Mouse (Mus musculus): ENCODE measurements around the gene Alox5ap.

Alox5ap gene

DNA sequence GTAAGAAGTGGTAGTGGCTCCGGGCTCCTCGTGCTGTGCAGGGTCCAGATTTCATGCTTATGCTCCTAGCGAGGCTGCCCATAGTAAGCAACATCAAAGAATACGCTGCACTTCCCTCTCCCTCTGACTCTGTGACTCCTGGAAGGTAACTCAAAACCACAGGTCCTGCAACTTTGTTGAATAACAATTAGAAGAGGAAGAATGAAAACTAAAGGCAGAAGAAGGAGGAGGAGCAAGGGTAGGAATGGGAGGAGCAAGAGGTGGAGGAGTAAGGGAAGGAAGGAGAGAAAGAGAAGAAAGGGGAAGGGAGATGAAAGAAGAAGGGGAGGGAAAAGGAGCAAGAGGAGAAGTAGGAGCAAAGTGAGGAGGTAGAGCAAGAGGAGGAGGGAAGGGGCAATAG is at the start of gene Alox5ap:
Gene Alox5ap, plus strand, starts transcription at position 363 of the 400 bp plus-strand sequence.
- DNase-seq (ENCODE audit: low spot score in 2 of 2): no peak

DNA sequence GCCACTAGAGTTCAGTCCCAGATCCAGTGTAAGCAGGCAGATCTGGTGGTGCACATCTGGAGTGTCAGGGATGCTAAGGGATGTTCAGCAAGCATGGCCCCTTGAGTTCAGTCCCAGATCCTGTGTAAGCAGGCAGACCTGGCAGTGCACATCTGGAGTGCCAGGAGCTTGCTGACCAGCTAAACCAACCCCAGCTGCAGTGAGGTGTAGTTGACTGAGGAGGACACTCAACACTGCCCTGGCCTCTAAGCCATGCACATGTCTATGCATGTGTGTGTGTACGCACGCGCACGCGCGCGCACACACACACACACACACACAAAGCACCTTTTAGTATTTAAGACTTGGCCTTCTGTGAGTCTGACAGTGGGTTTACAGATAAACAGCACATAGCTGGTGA is 49.0 kb upstream of the Alox5ap start:
- no peak for DNase-seq (ENCODE audit: low spot score in 2 of 2)

GRCm38 (mm10) chr5:149217524-149218357 is 46.8 kb upstream of the Alox5ap start:
- no peak for DNase-seq (ENCODE audit: low spot score in 2 of 2)

DNA sequence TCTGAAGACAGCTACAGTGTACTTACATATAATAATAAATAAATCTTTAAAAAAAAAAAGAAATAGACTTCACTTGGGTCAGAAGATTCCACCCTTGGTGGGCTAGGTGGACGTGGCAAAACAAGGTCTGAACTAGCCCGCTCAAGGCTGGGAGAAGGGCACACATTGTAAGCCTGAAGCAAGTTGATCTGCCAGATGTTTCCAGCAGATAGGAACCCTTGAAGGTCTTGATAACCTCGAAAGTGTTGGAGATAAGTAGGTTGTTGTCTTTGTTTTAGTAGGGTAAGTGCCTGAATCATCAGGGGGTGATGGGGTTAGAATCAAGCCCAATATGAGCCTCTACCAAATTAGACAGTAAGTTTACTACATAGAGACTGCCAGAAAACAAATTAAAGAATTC is 45.1 kb upstream of the Alox5ap start:
- no peak for DNase-seq (ENCODE audit: low spot score in 2 of 2)

DNA sequence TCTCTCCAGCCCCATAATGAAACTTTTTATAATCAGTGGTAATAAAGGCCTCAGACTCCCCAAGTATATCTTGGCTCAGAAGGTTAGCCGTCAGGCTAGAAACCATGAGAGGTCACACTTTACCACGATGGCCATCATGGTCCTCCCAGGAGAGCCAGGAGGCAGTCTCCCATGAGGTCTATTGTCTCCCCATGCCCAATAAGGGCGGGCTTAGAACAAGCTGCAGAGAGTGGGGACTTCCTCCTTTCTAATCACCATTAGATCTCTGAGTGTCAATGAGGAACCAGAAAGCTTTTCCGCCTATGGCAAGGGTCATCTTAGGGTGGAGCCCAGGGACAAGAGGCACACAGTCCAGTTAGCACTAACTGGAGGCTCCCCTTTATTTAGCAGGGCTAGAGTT is 43.2 kb upstream of the Alox5ap start:
- DNase-seq (ENCODE audit: low spot score in 2 of 2): no peak

DNA sequence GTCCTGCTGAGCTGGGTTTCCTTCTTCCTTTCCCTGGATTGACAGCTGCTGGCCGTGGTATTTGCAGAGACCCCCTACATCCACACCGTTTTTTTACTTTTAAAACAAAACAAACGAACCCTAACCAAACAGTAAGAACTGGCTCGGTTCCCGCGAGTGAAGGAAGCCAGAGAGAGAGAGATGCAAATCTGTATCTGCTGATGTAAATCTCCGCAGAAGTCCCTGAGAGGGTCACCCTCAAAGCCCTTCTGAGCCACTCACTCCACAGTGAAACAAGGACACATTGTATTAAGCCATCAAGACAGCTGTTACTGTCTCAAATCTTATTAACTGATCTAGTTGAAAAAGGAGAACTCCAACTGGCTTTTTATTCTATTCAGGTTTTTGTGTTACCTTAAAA is 39.9 kb upstream of the Alox5ap start:
- no peak for DNase-seq (ENCODE audit: low spot score in 2 of 2)

- DNase-seq (ENCODE audit: low spot score in 2 of 2): peak; percentile 96 to 97
These were observed 35.6 kb upstream of the Alox5ap start for GRCm38 (mm10) chr5:149228700-149229618.

GRCm38 (mm10) chr5:149229619-149230339 is 34.8 kb upstream of the Alox5ap start:
- peak in 1 of 2 experiments; percentile 44 for DNase-seq (ENCODE audit: low spot score in 2 of 2)

DNA sequence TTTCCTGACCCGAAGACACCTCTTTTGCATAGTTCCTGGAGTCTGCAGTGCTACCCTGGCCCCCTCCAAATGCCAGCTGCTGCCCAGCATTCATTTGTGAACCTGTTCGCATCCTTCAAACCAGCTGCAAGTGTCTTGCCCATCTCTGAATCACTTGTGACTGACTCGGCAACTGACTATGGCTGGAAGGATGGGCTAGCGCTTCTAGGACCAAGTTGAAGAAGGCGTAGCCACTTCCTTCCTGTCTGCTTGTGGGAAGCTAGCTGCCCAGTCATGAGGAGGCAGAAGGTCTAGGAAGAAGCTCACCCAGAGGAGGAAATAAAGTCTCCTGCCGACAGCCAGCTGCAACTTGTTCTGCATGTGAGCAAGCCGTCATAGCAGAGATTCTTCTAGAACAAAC is 29.6 kb upstream of the Alox5ap start:
- no peak for DNase-seq (ENCODE audit: low spot score in 2 of 2)

GRCm38 (mm10) chr5:149237221-149237950 is 27.2 kb upstream of the Alox5ap start:
- peak; percentile 48 to 52 for DNase-seq (ENCODE audit: low spot score in 2 of 2)

DNA sequence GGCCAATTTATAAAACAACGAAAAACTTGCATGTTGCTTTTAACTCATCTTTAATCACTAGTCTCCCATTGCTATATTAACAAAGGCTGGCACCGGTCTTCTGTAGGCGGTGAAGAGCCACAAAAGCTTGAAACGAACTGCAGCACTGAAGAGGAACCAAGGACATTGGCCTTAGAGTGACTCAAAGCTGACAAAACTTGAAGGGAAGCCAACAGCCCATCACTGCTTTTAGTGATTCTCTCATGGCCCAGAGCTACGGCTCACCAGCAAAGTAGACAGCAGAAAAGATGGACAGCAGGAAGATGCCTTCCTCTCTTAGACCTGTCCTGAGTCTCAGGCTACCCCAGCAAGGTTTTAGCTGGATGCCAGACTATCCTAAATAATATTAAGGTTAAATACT is 22.1 kb upstream of the Alox5ap start:
- DNase-seq (ENCODE audit: low spot score in 2 of 2): no peak

GRCm38 (mm10) chr5:149243053-149243452 is 21.5 kb upstream of the Alox5ap start:
- no peak for DNase-seq (ENCODE audit: low spot score in 2 of 2)

GRCm38 (mm10) chr5:149245391-149245964 is 19.1 kb upstream of the Alox5ap start:
- no peak for DNase-seq (ENCODE audit: low spot score in 2 of 2)

DNA sequence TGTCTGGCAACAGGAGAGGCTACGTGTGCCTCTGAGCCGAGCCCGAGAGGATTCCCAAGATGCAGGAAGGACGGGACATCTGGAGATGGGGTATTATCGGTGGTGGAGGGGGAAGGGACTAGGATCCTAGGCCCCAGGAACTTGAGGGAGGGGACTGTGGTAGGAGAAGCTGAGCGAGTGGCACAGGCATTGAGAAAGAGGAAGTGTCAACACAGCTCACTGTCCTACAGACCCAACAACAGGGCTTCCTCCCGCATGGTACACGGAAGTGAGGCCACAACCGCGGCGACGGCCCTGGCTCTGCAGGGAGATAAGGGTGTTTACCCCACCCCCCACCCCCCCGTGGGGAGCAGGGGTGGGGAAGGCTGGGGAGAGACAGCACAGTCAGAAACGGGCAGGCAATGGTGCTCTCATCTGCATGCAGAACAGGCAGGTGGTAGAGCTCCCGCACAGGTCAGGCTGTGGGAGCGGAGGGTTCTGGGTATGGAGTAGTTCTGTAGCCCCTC is 18.5 kb upstream of the Alox5ap start:
- peak; percentile 59 to 63 for DNase-seq (ENCODE audit: low spot score in 2 of 2)

- DNase-seq (ENCODE audit: low spot score in 2 of 2): no peak
These were observed 17.3 kb upstream of the Alox5ap start for GRCm38 (mm10) chr5:149247047-149247904.

GRCm38 (mm10) chr5:149252303-149252702 is 12.3 kb upstream of the Alox5ap start:
- DNase-seq (ENCODE audit: low spot score in 2 of 2): no peak

GRCm38 (mm10) chr5:149253491-149253890 is 11.1 kb upstream of the Alox5ap start:
- DNase-seq (ENCODE audit: low spot score in 2 of 2): no peak

GRCm38 (mm10) chr5:149255522-149255921 is 9.0 kb upstream of the Alox5ap start:
- DNase-seq (ENCODE audit: low spot score in 2 of 2): no peak

DNA sequence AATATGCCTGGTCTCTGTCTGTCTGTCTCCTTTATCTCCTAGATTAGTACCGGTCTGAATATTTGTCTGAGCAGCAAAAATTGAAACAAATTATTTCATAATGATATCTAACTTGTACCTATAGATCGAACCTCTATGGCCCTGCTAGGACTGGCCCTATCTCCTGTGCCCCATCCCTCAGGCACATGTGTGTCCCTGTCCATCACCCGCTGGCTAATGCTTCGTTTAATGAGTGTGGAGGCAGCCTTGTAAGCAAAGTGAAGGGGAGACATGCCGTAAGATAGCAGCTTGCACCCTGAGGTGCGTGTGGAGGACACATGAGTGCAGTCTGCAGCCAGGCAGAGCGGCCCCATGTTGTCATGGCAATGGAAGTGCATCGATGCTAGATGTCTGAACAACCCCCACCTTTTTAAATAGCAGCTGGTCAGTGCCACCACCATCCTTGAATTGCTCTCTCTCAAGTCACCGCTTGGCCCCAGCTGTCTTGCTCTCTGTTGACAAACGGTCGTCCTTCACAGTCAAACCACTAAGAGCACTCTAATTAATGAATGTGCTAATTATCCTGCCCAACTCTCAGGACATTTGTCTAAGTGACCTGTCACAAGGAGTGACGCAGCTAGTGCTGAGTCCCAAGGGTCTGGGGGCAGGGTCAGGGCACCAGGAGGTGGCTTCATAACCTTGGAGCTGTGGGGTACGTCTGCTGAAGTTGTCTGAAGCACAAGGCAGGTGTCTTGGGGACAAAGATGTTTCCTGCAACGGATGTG is 6.9 kb upstream of the Alox5ap start:
- DNase-seq (ENCODE audit: low spot score in 2 of 2): peak; percentile 39 to 68

Measured in right cerebral cortex, postnatal 10 days (tissue).